Mouse (Mus musculus) myocyte (in vitro differentiated cells): ENCODE measurements around the gene Krt88.

Experiments
- E2F4 ChIP-seq: IDR thresholded peaks from one replicate; pipeline ENCODE4 v1.6.1; 2011; ENCODE audit warnings: mild to moderate bottlenecking, control low read depth, moderate library complexity; ENCODE audit not compliant: insufficient read depth
- MYOD1 ChIP-seq, 3 experiments: IDR thresholded peaks; one replicate each; pipeline ENCODE4 v1.6.1; 2011; ENCODE audit warnings: control low read depth in 2 of 3, low read depth in 2 of 3, mild to moderate bottlenecking in 2 of 3, moderate library complexity in 1 of 3; ENCODE audit not compliant: insufficient read length in 2 of 3, control insufficient read depth in 1 of 3
- MYOG ChIP-seq, 3 experiments: IDR thresholded peaks; one replicate each; pipeline ENCODE4 v1.6.1; 2011; ENCODE audit warnings: control low read depth in 2 of 3, low read depth in 2 of 3, mild to moderate bottlenecking in 2 of 3; ENCODE audit not compliant: insufficient read length in 2 of 3, control insufficient read depth in 1 of 3, insufficient read depth in 1 of 3
- POLR2A ChIP-seq: IDR thresholded peaks from one replicate; pipeline ENCODE4 v1.6.1; 2011; ENCODE audit warnings: low read depth, mild to moderate bottlenecking, control low read depth, moderate library complexity; ENCODE audit not compliant: insufficient read length
- TCF12 ChIP-seq: IDR thresholded peaks from one replicate; pipeline ENCODE4 v1.6.1; 2011; ENCODE audit warnings: mild to moderate bottlenecking, control low read depth; ENCODE audit not compliant: poor library complexity, insufficient read depth, severe bottlenecking
- USF1 ChIP-seq: IDR thresholded peaks from one replicate; pipeline ENCODE4 v1.6.1; 2011; ENCODE audit warnings: low read depth, mild to moderate bottlenecking, control low read depth, moderate library complexity

DNA sequence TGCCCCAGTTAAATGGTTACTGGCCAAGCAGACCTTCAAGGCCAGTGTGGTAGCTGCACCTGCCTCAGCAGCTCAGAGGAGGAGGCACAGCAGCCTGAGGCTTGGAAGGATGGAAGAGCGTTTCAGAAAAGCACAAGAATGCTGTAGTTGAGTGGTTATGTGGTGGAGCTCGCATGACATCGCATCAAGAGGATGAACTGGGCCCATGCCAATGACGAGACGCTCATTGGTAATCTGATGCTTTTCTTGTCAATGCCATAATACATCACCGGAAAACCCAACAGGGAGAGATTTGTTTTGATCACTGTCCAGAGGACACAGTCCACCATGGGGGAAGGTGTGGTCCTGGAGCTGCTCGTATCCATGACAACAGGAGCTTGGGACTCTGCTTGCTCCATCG lies 47.7 kb downstream of the Krt88 start:
- TF ChIP-seq POLR2A (no peak), TCF12 (no peak), MYOG (IDR thresholded peaks at IDR 0.05; ENCODE audit: control insufficient read depth in 1 of 3, insufficient read depth in 1 of 3, insufficient read length in 2 of 3, low read depth in 2 of 3) (no peak), USF1 (no peak), E2F4 (no peak), MYOD1 (IDR thresholded peaks at IDR 0.05; ENCODE audit: control insufficient read depth in 1 of 3, insufficient read length in 2 of 3, low read depth in 2 of 3) (no peak)
